Mouse (Mus musculus): ENCODE data around the gene Ndufa11. TPM values are rescaled to one million over a fixed set of nuclear protein-coding genes. Genes with fewer than 3 reads are reported as not detected.
A peak's percentile ranks its signal among the peaks of the same experiment; 100 is the strongest.

Ndufa11 gene
- polyA plus RNA-seq, 1 experiment from 2014 or later: 434 TPM

GRCm38 (mm10) chr17:56751404-56752072, 34.0 kb downstream of the Ndufa11 start:
- peak overlapping the region; percentile 34 for H3K4me3 ChIP-seq
- peak overlapping the region; percentile 55 for H3K4me2 ChIP-seq (replicated peaks)
- peak; percentile 64; the same call in 1 of the 2 replicates for ATAC-seq (ENCODE audit: low FRiP score, low read depth)
- H3K9me3 ChIP-seq: no peaks in the 10 kb centered on the region
- peaks cover 6% of the 10 kb centered on the region for H3K36me3 ChIP-seq
- WGBS: 25% methylated on average over 71 of the region's 71 CpGs
- H3K27me3 ChIP-seq: peaks cover 67% of the 10 kb centered on the region
- H3K9ac ChIP-seq: no peak overlapping the region; the same call in 1 of the 2 replicates
- no peak overlapping the region for H3K27ac ChIP-seq
- H3K4me1 ChIP-seq: peaks cover 22% of the 10 kb centered on the region

- Histone ChIP-seq H3K9ac (no peak overlapping the region), H3K27me3 (peaks cover 84% of the 10 kb centered on the region), H3K4me2 (replicated peaks) (peak overlapping the region; percentile 11; the same call in 1 of the 2 replicates), H3K27ac (no peak overlapping the region), H3K4me1 (peaks cover 39% of the 10 kb centered on the region), H3K36me3 (peaks cover 6% of the 10 kb centered on the region), H3K4me3 (no peak overlapping the region), H3K9me3 (no peaks in the 10 kb centered on the region)
- no peak for ATAC-seq (ENCODE audit: low FRiP score, low read depth)
- 31% methylated on average over 15 of the region's 15 CpGs for WGBS
Measured at GRCm38 (mm10) chr17:56753452-56753851, 35.9 kb downstream of the Ndufa11 start.

- WGBS: 14% methylated on average over 36 of the region's 36 CpGs
Measured at GRCm38 (mm10) chr17:56754271-56755185, 37.0 kb downstream of the Ndufa11 start.

GRCm38 (mm10) chr17:56756703-56757399, 39.3 kb downstream of the Ndufa11 start:
- 1% methylated on average over 50 of the region's 51 CpGs for WGBS
- H3K9ac ChIP-seq: peak overlapping the region; percentile 78
- peaks cover 63% of the 10 kb centered on the region for H3K27me3 ChIP-seq
- H3K4me2 ChIP-seq (replicated peaks): peak overlapping the region; percentile 98
- H3K9me3 ChIP-seq: no peaks in the 10 kb centered on the region
- no peaks in the 10 kb centered on the region for H3K36me3 ChIP-seq
- H3K4me1 ChIP-seq: peaks cover 58% of the 10 kb centered on the region
- H3K27ac ChIP-seq: no peak overlapping the region
- peak overlapping the region; percentile 59 for H3K4me3 ChIP-seq
- peak; percentile 8; the same call in 1 of the 2 replicates for ATAC-seq (ENCODE audit: low FRiP score, low read depth)

More at GRCm38 (mm10) chr17:56754271-56755185, 37.0 kb downstream of the Ndufa11 start:
- Histone ChIP-seq H3K9me3 (no peaks in the 10 kb centered on the region), H3K27ac (no peak overlapping the region), H3K4me1 (peaks cover 47% of the 10 kb centered on the region), H3K36me3 (peaks cover 6% of the 10 kb centered on the region), H3K9ac (peak overlapping the region; percentile 13; the same call in 1 of the 2 replicates), H3K27me3 (peaks cover 84% of the 10 kb centered on the region), H3K4me2 (replicated peaks) (peak overlapping the region; percentile 35; the same call in 1 of the 2 replicates), H3K4me3 (peak overlapping the region; percentile 13; the same call in 1 of the 2 replicates)
- no peak for ATAC-seq (ENCODE audit: low FRiP score, low read depth)

GRCm38 (mm10) chr17:56757416-56758123, 40.0 kb downstream of the Ndufa11 start, which contains the start of gene Nrtn:
Gene Nrtn (minus strand): TSS chr17:56757530.
- WGBS: under 1% methylated on average over 43 of the region's 48 CpGs
- peak within 1 kb of the TSS; percentile 98 for H3K4me2 ChIP-seq (replicated peaks)
- H3K36me3 ChIP-seq: no peaks in the 10 kb centered on the region
- H3K4me3 ChIP-seq: peak within 1 kb of the TSS; percentile 59
- H3K9me3 ChIP-seq: no peaks in the 10 kb centered on the region
- peaks cover 62% of the 10 kb centered on the region for H3K4me1 ChIP-seq
- ATAC-seq (ENCODE audit: low FRiP score, low read depth): peak; percentile 52
- H3K9ac ChIP-seq: peak within 1 kb of the TSS; percentile 78
- H3K27me3 ChIP-seq: peaks cover 56% of the 10 kb centered on the region
- no peak within 1 kb of the TSS for H3K27ac ChIP-seq

- no peaks in the 10 kb centered on the region for H3K36me3 ChIP-seq
- no peak overlapping the region for H3K4me3 ChIP-seq
- peaks cover 68% of the 10 kb centered on the region for H3K4me1 ChIP-seq
- H3K4me2 ChIP-seq (replicated peaks): peak overlapping the region; percentile 98
- no peak overlapping the region for H3K9ac ChIP-seq
- no peak for ATAC-seq (ENCODE audit: low FRiP score, low read depth)
- no peaks in the 10 kb centered on the region for H3K9me3 ChIP-seq
- H3K27me3 ChIP-seq: peaks cover 51% of the 10 kb centered on the region
- 5% methylated on average over 12 of the region's 12 CpGs for WGBS
- H3K27ac ChIP-seq: no peak overlapping the region
Measured at GRCm38 (mm10) chr17:56758132-56758531, 40.6 kb downstream of the Ndufa11 start.

GRCm38 (mm10) chr17:56759261-56759660, 41.7 kb downstream of the Ndufa11 start:
- ATAC-seq (ENCODE audit: low FRiP score, low read depth): no peak
- H3K9me3 ChIP-seq: no peaks in the 10 kb centered on the region
- H3K4me3 ChIP-seq: no peak overlapping the region
- no peak overlapping the region for H3K27ac ChIP-seq
- peak overlapping the region; percentile 11; the same call in 1 of the 2 replicates for H3K4me2 ChIP-seq (replicated peaks)
- H3K9ac ChIP-seq: no peak overlapping the region
- H3K27me3 ChIP-seq: peaks cover 39% of the 10 kb centered on the region
- WGBS: 21% methylated on average over 7 of the region's 7 CpGs
- no peaks in the 10 kb centered on the region for H3K36me3 ChIP-seq
- peaks cover 58% of the 10 kb centered on the region for H3K4me1 ChIP-seq

- H3K4me3 ChIP-seq: no peak overlapping the region
- no peaks in the 10 kb centered on the region for H3K36me3 ChIP-seq
- ATAC-seq (ENCODE audit: low FRiP score, low read depth): no peak
- H3K27ac ChIP-seq: no peak overlapping the region
- no peak overlapping the region for H3K9ac ChIP-seq
- H3K4me1 ChIP-seq: peaks cover 55% of the 10 kb centered on the region
- H3K27me3 ChIP-seq: peaks cover 21% of the 10 kb centered on the region
- 63% methylated on average over 3 of the region's 3 CpGs for WGBS
- H3K9me3 ChIP-seq: no peaks in the 10 kb centered on the region
- H3K4me2 ChIP-seq (replicated peaks): peak overlapping the region; percentile 75
Measured at GRCm38 (mm10) chr17:56761077-56761476, 43.5 kb downstream of the Ndufa11 start.

- peaks cover 12% of the 10 kb centered on the region for H3K27me3 ChIP-seq
- peaks cover 49% of the 10 kb centered on the region for H3K4me1 ChIP-seq
- H3K9ac ChIP-seq: peak overlapping the region; percentile 70
- no peaks in the 10 kb centered on the region for H3K9me3 ChIP-seq
- peak; percentile 33 for ATAC-seq (ENCODE audit: low FRiP score, low read depth)
- WGBS: 0% methylated on average over 28 of the region's 28 CpGs
- H3K36me3 ChIP-seq: peaks cover 6% of the 10 kb centered on the region
- H3K4me3 ChIP-seq: peak overlapping the region; percentile 48
- H3K27ac ChIP-seq: peak overlapping the region; percentile 81; the same call in 1 of the 2 replicates
- peak overlapping the region; percentile 75 for H3K4me2 ChIP-seq (replicated peaks)
Measured at GRCm38 (mm10) chr17:56761991-56762410, 44.4 kb downstream of the Ndufa11 start.

- ATAC-seq (ENCODE audit: low FRiP score, low read depth): no peak
Measured at GRCm38 (mm10) chr17:56762769-56763731, 45.5 kb downstream of the Ndufa11 start.

More at GRCm38 (mm10) chr17:56762769-56763731, 45.5 kb downstream of the Ndufa11 start:
- no peak overlapping the region; the same call in 1 of the 2 replicates for H3K4me3 ChIP-seq
- peaks cover 2% of the 10 kb centered on the region; the same call in 1 of the 2 replicates for H3K27me3 ChIP-seq
- H3K36me3 ChIP-seq: peaks cover 17% of the 10 kb centered on the region
- peak overlapping the region; percentile 81; the same call in 1 of the 2 replicates for H3K27ac ChIP-seq
- H3K4me2 ChIP-seq (replicated peaks): peak overlapping the region; percentile 75; the same call in 1 of the 2 replicates
- H3K9me3 ChIP-seq: no peaks in the 10 kb centered on the region
- H3K4me1 ChIP-seq: peaks cover 40% of the 10 kb centered on the region
- no peak overlapping the region for H3K9ac ChIP-seq
- WGBS: 52% methylated on average over 27 of the region's 27 CpGs

Measured in limb, embryonic 13.5 days (tissue).